Comparison of ENCODE assay signal across 9 mouse cellular contexts in the genomic region with DNA sequence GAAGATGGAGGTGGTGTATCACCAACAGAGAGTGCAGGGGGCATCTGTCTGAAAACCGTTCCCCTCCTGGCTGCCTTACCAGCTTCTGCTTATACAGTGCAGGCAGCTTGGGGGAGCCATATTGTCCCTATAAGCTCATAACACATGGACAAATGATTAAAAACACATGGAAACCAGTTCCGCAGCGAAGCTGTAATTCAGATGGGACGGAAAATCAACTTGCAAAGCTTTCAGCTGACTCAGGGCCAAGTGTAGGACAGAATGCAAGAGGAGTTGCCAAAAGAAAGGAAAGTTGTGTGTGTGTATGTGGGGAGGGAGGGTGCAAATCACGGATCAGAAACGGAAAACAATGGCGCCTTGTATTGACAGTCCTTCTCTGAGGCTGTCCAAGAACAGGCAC. TPM values are rescaled to one million over a fixed set of nuclear protein-coding genes. Genes with fewer than 3 reads are reported as not detected.
A peak's percentile ranks its signal among the peaks of the same experiment; 100 is the strongest.
DNase-seq lines count a peak whose midpoint lies in the region; ATAC-seq and TF ChIP-seq lines count a peak whose summit lies in the region.
"Had no signal": no experiment of that assay in that cellular context is flagged by ENCODE, and none has a peak within 500 bp of the region (broad histone marks: within the 10 kb centered on the region; RNA-seq: fewer than 3 reads in every experiment).

No protein-coding gene starts in this region.

- H3K27me3 ChIP-seq in forebrain, embryonic 10.5 days (ENCODE audit: poor library complexity, severe bottlenecking), result peaks cover 11% of the 10 kb centered on the region
- H3K27me3 ChIP-seq in forebrain, embryonic 12.5 days, result peaks cover 5% of the 10 kb centered on the region; the same call in 1 of the 2 replicates
- H3K27me3 ChIP-seq in lung, embryonic 14.5 days (ENCODE audit: insufficient read depth, low read length), result no peaks in the 10 kb centered on the region
- no peaks in the 10 kb centered on the region for H3K27me3 ChIP-seq in forebrain, embryonic 16.5 days (replicated peaks; ENCODE audit: control insufficient read depth, insufficient read depth, low read length)
- no peaks in the 10 kb centered on the region for H3K27me3 ChIP-seq in limb, embryonic 15.5 days

- WGBS in forebrain, embryonic 10.5 days, result 71% methylated on average over 7 of the region's 7 CpGs
- 75% methylated on average over 7 of the region's 7 CpGs for WGBS in forebrain, embryonic 12.5 days
- 50% methylated on average over 7 of the region's 7 CpGs for WGBS in lung, embryonic 14.5 days
- WGBS in forebrain, embryonic 16.5 days, result 35% methylated on average over 7 of the region's 7 CpGs
- 30% methylated on average over 7 of the region's 7 CpGs for WGBS in limb, embryonic 15.5 days

- H3K4me1 ChIP-seq in forebrain, embryonic 10.5 days, result 0 out of 2 replicates have a peak, but pooled peaks cover 2% of the 10 kb centered on the region
- H3K4me1 ChIP-seq in forebrain, embryonic 12.5 days, result 0 out of 2 replicates have a peak, but pooled peaks cover 3% of the 10 kb centered on the region
- no peaks in the 10 kb centered on the region for H3K4me1 ChIP-seq in lung, embryonic 14.5 days (ENCODE audit: insufficient read depth)
- peaks cover 4% of the 10 kb centered on the region for H3K4me1 ChIP-seq in forebrain, embryonic 16.5 days (replicated peaks; ENCODE audit: control insufficient read depth, insufficient read depth, low read length)
- H3K4me1 ChIP-seq in limb, embryonic 15.5 days, result peaks cover 21% of the 10 kb centered on the region; the same call in 1 of the 2 replicates

- no peaks in the 10 kb centered on the region for H3K36me3 ChIP-seq in forebrain, embryonic 10.5 days (replicated peaks)
- no peaks in the 10 kb centered on the region for H3K36me3 ChIP-seq in forebrain, embryonic 12.5 days (replicated peaks)
- no peaks in the 10 kb centered on the region for H3K36me3 ChIP-seq in lung, embryonic 14.5 days (ENCODE audit: insufficient read depth)
- no peaks in the 10 kb centered on the region for H3K36me3 ChIP-seq in forebrain, embryonic 16.5 days (ENCODE audit: control insufficient read depth, insufficient read depth)
- no peaks in the 10 kb centered on the region for H3K36me3 ChIP-seq in limb, embryonic 15.5 days

- H3K27ac ChIP-seq in forebrain, embryonic 10.5 days, result peak overlapping the region; percentile 40; the same call in 1 of the 2 replicates
- no peak overlapping the region; the same call in 1 of the 2 replicates for H3K27ac ChIP-seq in forebrain, embryonic 12.5 days
- peak overlapping the region; percentile 61; the same call in 1 of the 2 replicates for H3K27ac ChIP-seq in lung, embryonic 14.5 days (ENCODE audit: low read depth)
- no peak overlapping the region for H3K27ac ChIP-seq in forebrain, embryonic 16.5 days (ENCODE audit: low read length)
- peak overlapping the region; percentile 91 for H3K27ac ChIP-seq in limb, embryonic 15.5 days

- no peak overlapping the region for H3K4me3 ChIP-seq in forebrain, embryonic 10.5 days
- no peak overlapping the region for H3K4me3 ChIP-seq in forebrain, embryonic 12.5 days (replicated peaks)
- no peak overlapping the region for H3K4me3 ChIP-seq in lung, embryonic 14.5 days (ENCODE audit: low read depth, low read length)
- no peak overlapping the region for H3K4me3 ChIP-seq in forebrain, embryonic 16.5 days (replicated peaks; ENCODE audit: low read length)
- no peak overlapping the region for H3K4me3 ChIP-seq in limb, embryonic 15.5 days

- no peak overlapping the region for H3K9ac ChIP-seq in forebrain, embryonic 12.5 days
- no peak overlapping the region for H3K9ac ChIP-seq in lung, embryonic 14.5 days
- no peak overlapping the region for H3K9ac ChIP-seq in forebrain, embryonic 16.5 days (replicated peaks; ENCODE audit: low read depth, low read length)
- H3K9ac ChIP-seq in limb, embryonic 15.5 days, result no peak overlapping the region

- no peaks in the 10 kb centered on the region for H3K9me3 ChIP-seq in forebrain, embryonic 10.5 days
- H3K9me3 ChIP-seq in forebrain, embryonic 12.5 days, result no peaks in the 10 kb centered on the region
- H3K9me3 ChIP-seq in lung, embryonic 14.5 days (ENCODE audit: low read depth, low read length), result no peaks in the 10 kb centered on the region
- H3K9me3 ChIP-seq in forebrain, embryonic 16.5 days (ENCODE audit: control insufficient read depth, low read length), result no peaks in the 10 kb centered on the region
- H3K9me3 ChIP-seq in limb, embryonic 15.5 days, result no peaks in the 10 kb centered on the region

- no peak for TF ChIP-seq CTCF in lung, embryonic 14.5 days (IDR thresholded peaks at IDR 0.05; ENCODE audit: low read depth)

- DNase-seq in forebrain, embryonic 10.5 days (ENCODE audit: extremely low spot score, low spot score), result no peak
- DNase-seq in lung, embryonic 14.5 days, result peak; percentile 57
- no peak for DNase-seq in lung, postnatal 10 days
- no peak for DNase-seq in adrenal gland, postnatal 10 days
- no peak for DNase-seq in frontal cortex, postnatal 25 days (ENCODE audit: low spot score in 2 of 2)
- DNase-seq: thymus, postnatal 25 days had no signal

- no peak overlapping the region for H3K4me2 ChIP-seq in forebrain, embryonic 12.5 days
- H3K4me2 ChIP-seq in lung, embryonic 14.5 days, result no peak overlapping the region
- no peak overlapping the region for H3K4me2 ChIP-seq in forebrain, embryonic 16.5 days (ENCODE audit: low read length)
- H3K4me2 ChIP-seq in limb, embryonic 15.5 days, result peak overlapping the region; percentile 19; the same call in 1 of the 2 replicates

- no peak for ATAC-seq in forebrain, embryonic 12.5 days (ENCODE audit: low FRiP score)
- ATAC-seq in lung, embryonic 14.5 days (ENCODE audit: insufficient read depth), result peak; percentile 54; the same call in 1 of the 2 replicates
- peak; percentile 92 for ATAC-seq in forebrain, embryonic 16.5 days
- peak; percentile 88 for ATAC-seq in limb, embryonic 15.5 days (ENCODE audit: insufficient number of reproducible peaks, low FRiP score, low TSS enrichment, low read depth)

RNA-seq across cellular contexts. Expression of a gene that starts 6.1 kb away (rescaled TPM):
- polyA plus RNA-seq in forebrain, embryonic 10.5 days (2016; fragmentation: Nextera tagmentation; extraction: Ambion mirVana), result not detected in 2 replicates
- polyA plus RNA-seq in forebrain, embryonic 12.5 days (2016; fragmentation: Nextera tagmentation; extraction: Ambion mirVana), result 0.12 TPM in 1 of 2 replicates, not detected in the other
- 3.1 and 3.9 TPM in 2 replicates for polyA plus RNA-seq in lung, embryonic 14.5 days (2014; fragmentation: Nextera tagmentation; extraction: Ambion mirVana)
- not detected in 2 replicates for polyA plus RNA-seq in forebrain, embryonic 16.5 days (2015; fragmentation: Nextera tagmentation; extraction: Ambion mirVana)
- 0.19 and 0.22 TPM in 2 replicates for polyA plus RNA-seq in limb, embryonic 15.5 days (2015; fragmentation: Nextera tagmentation; extraction: Ambion mirVana)
- not detected for total RNA-seq in adrenal gland, postnatal 10 days (2021)

RNA-seq across cellular contexts. Expression of a gene that starts 31.3 kb away (rescaled TPM):
- 11.6 and 13.7 TPM in 2 replicates for polyA plus RNA-seq in forebrain, embryonic 10.5 days (2016; fragmentation: Nextera tagmentation; extraction: Ambion mirVana)
- 22.1 and 22.6 TPM in 2 replicates for polyA plus RNA-seq in forebrain, embryonic 12.5 days (2016; fragmentation: Nextera tagmentation; extraction: Ambion mirVana)
- 15.2 and 17.5 TPM in 2 replicates for polyA plus RNA-seq in lung, embryonic 14.5 days (2014; fragmentation: Nextera tagmentation; extraction: Ambion mirVana)
- 19.7 and 20.1 TPM in 2 replicates for polyA plus RNA-seq in forebrain, embryonic 16.5 days (2015; fragmentation: Nextera tagmentation; extraction: Ambion mirVana)
- polyA plus RNA-seq in limb, embryonic 15.5 days (2015; fragmentation: Nextera tagmentation; extraction: Ambion mirVana), result 14.3 and 14.8 TPM in 2 replicates
- total RNA-seq in adrenal gland, postnatal 10 days (2021), result 10 to 100 TPM; 17.8 to 19.5 TPM

Comparison
In these comparisons a context has a peak if more than half of its experiments do, and no peak if none do; other contexts are left out.
1. H3K27ac ChIP-seq: peak in forebrain, embryonic 10.5 days (single experiment), lung, embryonic 14.5 days (single experiment) and limb, embryonic 15.5 days (single experiment); none in forebrain, embryonic 12.5 days (single experiment) and forebrain, embryonic 16.5 days (single experiment).